Mouse (Mus musculus) midbrain, postnatal 0 days (tissue): ENCODE measurements around the gene Ddx4. TPM values are rescaled to one million over a fixed set of nuclear protein-coding genes. Genes with fewer than 3 reads are reported as not detected.

ENCODE experiments used
- ATAC-seq: fragments of 200-750 bp; cut with Nextera tagmentation; 2 replicates; pipeline ENCODE4 v1.8.0; 2017; ENCODE audit warnings: moderate number of reproducible peaks, mild to moderate bottlenecking, moderate TSS enrichment, moderate library complexity; ENCODE audit not compliant: low FRiP score
- DNase-seq: peaks from one replicate; pipeline ENCODE4 v3.0.0-alpha.2; 2015; ENCODE audit warnings: low spot score
- H3K27ac ChIP-seq: fragments of 300-500 bp; sonication (generic); 2 replicates; pipeline ENCODE4 v1.5.1; 2014; ENCODE audit warnings: low read depth, mild to moderate bottlenecking, low read length, mixed read lengths
- H3K27me3 ChIP-seq: fragments of 300-500 bp; sonication (generic); 2 replicates; pipeline ENCODE4 v1.6.1; 2014; ENCODE audit warnings: low read length, control low read depth, mixed read lengths; ENCODE audit not compliant: insufficient read depth
- H3K36me3 ChIP-seq: fragments of 300-500 bp; sonication (generic); 2 replicates; pipeline ENCODE4 v1.6.1; 2014; ENCODE audit warnings: low read length, control low read depth, mixed read lengths; ENCODE audit not compliant: insufficient read depth
- H3K4me1 ChIP-seq: fragments of 300-500 bp; sonication (generic); 2 replicates; pipeline ENCODE4 v1.6.1; 2014; ENCODE audit warnings: mild to moderate bottlenecking, control low read depth, antibody characterized with exemption, low read length, mixed read lengths; ENCODE audit not compliant: insufficient read depth
- H3K4me2 ChIP-seq: fragments of 300-500 bp; sonication (generic); 2 replicates; pipeline ENCODE4 v1.6.1; 2014; ENCODE audit warnings: low read depth, mild to moderate bottlenecking, low read length, mixed read lengths; ENCODE audit not compliant: poor library complexity, severe bottlenecking
- H3K4me3 ChIP-seq: fragments of 300-500 bp; sonication (generic); 2 replicates; pipeline ENCODE4 v1.5.1; 2014; ENCODE audit warnings: low read depth, mild to moderate bottlenecking, low read length, moderate library complexity
- H3K9ac ChIP-seq: fragments of 300-500 bp; sonication (generic); replicated peaks from 2 replicates; pipeline ENCODE4 v1.6.1; 2014; ENCODE audit warnings: mild to moderate bottlenecking, low read length, moderate library complexity, mixed read lengths; ENCODE audit not compliant: poor library complexity, severe bottlenecking
- H3K9me3 ChIP-seq: fragments of 300-500 bp; sonication (generic); 2 replicates; pipeline ENCODE4 v1.6.1; 2016; ENCODE audit warnings: low read length, control low read depth
- CTCF ChIP-seq: IDR thresholded peaks from 2 replicates; pipeline ENCODE4 v1.5.1; 2016; ENCODE audit warnings: antibody characterized with exemption, mild to moderate bottlenecking
- WGBS: fragments of 180-500 bp; shearing (Covaris S2); extraction: QIAGEN DNeasy Blood & Tissue Kit; methylation state at CpG from one replicate; pipeline ENCODE4 v1.1.7; 2014; 5-methylcytosine and 5-hydroxymethylcytosine counted together
- polyA plus RNA-seq: library from polyadenylated mRNA; unstranded; fragments of >200 nt; fragmentation: Nextera tagmentation; extraction: Ambion mirVana; gene quantifications from 2 replicates; pipeline ENCODE4 v1.2.1, GENCODE M21; 2015
- total RNA-seq: library from RNA; depleted of rRNA; stranded (reverse); fragments of >200 nt; gene quantifications from 2 replicates; pipeline ENCODE4 v1.2.3, GENCODE M21; 2014; rRNA removed

Ddx4 gene
- total and polyA plus RNA-seq, 2 experiments from 2014 or later: 0.11 to 0.23 TPM

DNA sequence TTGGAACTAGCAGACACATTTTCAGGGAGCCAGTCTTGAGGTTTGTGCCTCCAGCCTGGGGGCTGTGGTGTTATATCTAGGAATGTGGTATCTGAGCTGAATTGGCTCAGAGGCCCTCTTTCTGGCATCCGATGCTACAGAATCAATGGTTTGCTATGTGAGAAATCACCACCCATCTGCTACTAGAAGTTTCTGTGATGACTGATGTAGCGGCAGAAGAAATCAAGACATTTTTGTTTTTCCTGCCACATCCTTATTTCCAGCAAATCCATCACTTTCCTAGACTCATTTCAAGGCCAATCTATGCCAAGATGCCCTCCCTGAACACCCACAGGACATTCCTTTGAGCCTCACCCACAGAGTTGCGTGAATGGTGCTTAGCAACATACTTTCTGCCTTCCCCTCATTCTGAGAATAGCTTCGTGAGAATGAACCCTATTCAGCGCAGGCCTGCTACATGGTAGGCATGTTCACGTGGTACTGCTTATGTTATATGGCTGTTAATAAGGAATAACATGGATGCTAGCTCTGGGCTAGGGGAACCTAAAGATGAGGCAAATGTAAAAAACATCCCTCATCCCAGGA, 91.6 kb downstream of the Ddx4 start:
- Histone ChIP-seq H3K4me3 (no peak overlapping the region), H3K4me1 (no peaks in the 10 kb centered on the region), H3K27ac (no peak overlapping the region), H3K9ac (no peak overlapping the region), H3K27me3 (no peaks in the 10 kb centered on the region), H3K36me3 (no peaks in the 10 kb centered on the region), H3K9me3 (no peaks in the 10 kb centered on the region), H3K4me2 (no peak overlapping the region)
- ATAC-seq: no peak
- 80% methylated on average over 6 of the region's 6 CpGs for WGBS
- DNase-seq: peak; percentile 18
- TF ChIP-seq CTCF: no peak

DNA sequence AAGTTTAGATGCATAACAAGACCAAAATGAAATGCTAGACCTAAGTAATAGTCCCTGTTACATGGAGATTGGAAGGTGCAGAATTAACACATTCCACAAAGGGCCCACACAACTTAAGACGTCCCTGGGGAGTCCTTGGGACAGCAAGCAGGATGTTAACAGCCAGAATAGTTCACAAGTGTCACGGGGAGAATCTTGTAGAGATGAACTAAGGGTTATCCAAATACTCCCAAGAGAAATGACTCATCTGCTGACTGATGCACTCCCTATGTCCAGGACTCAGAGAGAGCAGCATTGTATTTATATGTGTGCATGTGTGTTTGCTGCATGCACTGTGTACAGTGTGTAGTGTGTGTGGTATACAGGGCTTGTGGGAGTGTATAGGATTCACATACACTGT, 95.8 kb downstream of the Ddx4 start:
- Histone ChIP-seq H3K9me3 (no peaks in the 10 kb centered on the region), H3K9ac (no peak overlapping the region), H3K4me3 (no peak overlapping the region), H3K27me3 (no peaks in the 10 kb centered on the region), H3K4me2 (no peak overlapping the region), H3K4me1 (no peaks in the 10 kb centered on the region), H3K36me3 (no peaks in the 10 kb centered on the region), H3K27ac (no peak overlapping the region)
- WGBS: 67% methylated on average over 2 of the region's 2 CpGs
- DNase-seq (no peak), ATAC-seq (no peak)
- no peak for TF ChIP-seq CTCF

DNA sequence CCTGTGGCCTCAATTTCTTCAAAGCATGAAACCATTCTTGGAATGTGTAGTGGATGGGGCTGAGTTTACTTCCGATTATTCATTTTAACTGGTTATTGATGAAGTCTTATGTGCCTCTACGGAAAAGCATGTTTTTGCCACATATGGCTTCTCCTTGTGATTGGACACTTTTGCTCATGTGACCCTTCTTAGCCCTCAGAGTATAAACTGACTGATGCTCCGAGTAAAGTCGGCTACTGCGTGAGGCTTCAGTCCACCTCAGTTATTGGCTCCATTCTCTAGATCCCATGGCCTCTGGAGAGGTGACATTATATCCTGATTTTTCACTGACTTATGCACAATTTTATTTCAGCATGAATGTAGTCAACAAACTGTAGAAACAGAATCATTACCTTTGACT, 99.0 kb downstream of the Ddx4 start:
- Histone ChIP-seq H3K9me3 (no peaks in the 10 kb centered on the region), H3K36me3 (no peaks in the 10 kb centered on the region), H3K9ac (no peak overlapping the region), H3K27ac (no peak overlapping the region), H3K4me2 (no peak overlapping the region), H3K4me1 (no peaks in the 10 kb centered on the region), H3K4me3 (no peak overlapping the region), H3K27me3 (no peaks in the 10 kb centered on the region)
- TF ChIP-seq CTCF: no peak
- 92% methylated on average over 5 of the region's 5 CpGs for WGBS
- no peak for ATAC-seq
- DNase-seq: no peak

DNA sequence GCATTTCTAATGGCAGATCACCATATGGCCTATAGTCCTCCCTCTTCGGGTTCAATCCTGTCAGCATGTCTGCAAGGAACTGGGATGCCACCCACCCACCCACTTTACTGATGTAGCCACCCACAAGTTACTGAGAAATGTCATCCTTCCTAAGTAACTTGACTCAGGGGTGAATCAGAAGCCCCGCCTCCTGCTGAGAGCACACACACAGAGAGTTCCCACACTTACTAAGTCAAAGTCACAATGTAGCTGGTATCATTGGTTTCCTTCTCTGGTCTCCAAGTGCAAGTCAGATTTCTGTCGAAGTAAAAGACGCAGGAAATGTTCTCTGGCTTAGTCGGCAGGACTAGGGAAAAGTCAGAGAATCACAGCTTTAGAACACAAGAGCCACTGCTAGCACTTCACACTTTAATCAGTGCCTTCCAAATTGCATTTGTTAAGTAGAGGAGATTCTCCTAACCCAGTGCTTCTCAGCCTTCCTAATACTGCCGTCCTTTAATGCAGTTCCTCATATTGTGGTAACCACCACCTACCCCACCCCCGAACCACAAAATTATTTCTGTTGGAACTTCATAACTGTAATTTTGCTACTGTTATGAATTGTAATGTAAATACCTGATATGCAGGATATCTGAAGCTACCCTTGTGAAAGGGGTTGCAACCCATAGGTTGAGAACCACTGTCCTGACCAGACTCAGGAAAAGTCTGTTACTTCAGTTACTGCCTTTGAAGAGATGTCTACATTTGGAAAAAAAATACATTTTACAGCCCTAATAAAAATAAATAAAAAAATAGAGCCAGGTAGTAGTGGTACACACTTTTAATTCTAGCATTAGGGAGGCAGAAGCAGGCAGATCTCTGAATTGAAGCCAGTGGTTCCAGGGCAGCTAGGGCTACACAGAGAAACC, 100.4 kb downstream of the Ddx4 start:
- WGBS: 88% methylated on average over 7 of the region's 7 CpGs
- Histone ChIP-seq H3K36me3 (no peaks in the 10 kb centered on the region), H3K9ac (no peak overlapping the region), H3K4me1 (no peaks in the 10 kb centered on the region), H3K9me3 (no peaks in the 10 kb centered on the region), H3K27ac (no peak overlapping the region), H3K4me3 (no peak overlapping the region), H3K27me3 (no peaks in the 10 kb centered on the region), H3K4me2 (no peak overlapping the region)
- no peak for TF ChIP-seq CTCF
- DNase-seq (no peak), ATAC-seq (no peak)

Other genes with a start within 250 kb of the Ddx4 start
- 35.8 and 36.1 TPM in 2 replicates for gene Il6st, start 188.4 kb downstream of the Ddx4 start, total RNA-seq
- gene Il6st, start 188.4 kb downstream of the Ddx4 start, polyA plus RNA-seq: 19.6 and 20.5 TPM in 2 replicates
- 0.05 TPM in 2 replicates for gene Il31ra, start 58.1 kb downstream of the Ddx4 start, total RNA-seq
- gene Il31ra, start 58.1 kb downstream of the Ddx4 start, polyA plus RNA-seq: 0.07 and 0.09 TPM in 2 replicates
- 12.1 and 14.4 TPM in 2 replicates for gene Slc38a9, start 8.3 kb upstream of the Ddx4 start, total RNA-seq
- gene Slc38a9, start 8.3 kb upstream of the Ddx4 start, polyA plus RNA-seq: 8.6 and 10.8 TPM in 2 replicates
- gene Plpp1, start 148.3 kb upstream of the Ddx4 start, total RNA-seq: 59.7 and 59.9 TPM in 2 replicates
- 87.2 and 91.0 TPM in 2 replicates for gene Plpp1, start 148.3 kb upstream of the Ddx4 start, polyA plus RNA-seq